ENCODE assay signal across 21 mouse cellular contexts in the genomic region with DNA sequence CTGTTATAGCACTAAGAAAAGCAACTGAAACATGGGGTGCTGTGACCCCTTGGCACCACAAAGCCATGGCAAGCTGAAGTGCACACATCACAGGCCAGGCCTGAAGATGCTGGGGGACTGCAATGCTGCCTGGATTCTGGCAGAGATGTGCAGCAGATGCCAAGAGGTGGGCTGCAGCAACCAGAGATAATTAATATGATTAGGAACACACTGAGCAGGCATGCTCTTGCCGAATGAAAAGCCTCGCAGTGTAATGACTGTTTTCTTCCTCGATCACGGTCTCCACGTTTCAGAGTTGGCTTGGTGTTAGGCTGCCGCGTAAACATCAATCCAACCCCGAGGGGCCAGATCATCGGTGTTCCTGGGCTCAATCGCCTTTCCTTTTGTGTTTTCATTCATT. TPM values are rescaled to one million over a fixed set of nuclear protein-coding genes. Genes with fewer than 3 reads are reported as not detected.
A peak's percentile ranks its signal among the peaks of the same experiment; 100 is the strongest.
DNase-seq lines count a peak whose midpoint lies in the region; ATAC-seq and TF ChIP-seq lines count a peak whose summit lies in the region.
"Had no signal": no experiment of that assay in that cellular context is flagged by ENCODE, and none has a peak within 500 bp of the region (broad histone marks: within the 10 kb centered on the region; RNA-seq: fewer than 3 reads in every experiment).

No protein-coding gene starts in this region.

- 81% methylated on average over 10 of the region's 10 CpGs for WGBS in midbrain, embryonic 12.5 days
- WGBS in midbrain, embryonic 11.5 days = 81% methylated on average over 10 of the region's 10 CpGs
- WGBS in hindbrain, embryonic 14.5 days = 50% methylated on average over 10 of the region's 10 CpGs
- WGBS in midbrain, postnatal 0 days = 32% methylated on average over 10 of the region's 10 CpGs

- no peak overlapping the region for H3K4me2 ChIP-seq in midbrain, embryonic 12.5 days (replicated peaks)
- H3K4me2 ChIP-seq in midbrain, embryonic 11.5 days = no peak overlapping the region
- H3K4me2 ChIP-seq in hindbrain, embryonic 14.5 days (replicated peaks) = no peak overlapping the region
- H3K4me2 ChIP-seq in midbrain, postnatal 0 days (ENCODE audit: low read depth, low read length, poor library complexity, severe bottlenecking) = no peak overlapping the region
- H3K4me2 ChIP-seq: heart, embryonic 15.5 days; liver, embryonic 15.5 days; neural tube, embryonic 12.5 days had no signal

- H3K27ac ChIP-seq in midbrain, embryonic 12.5 days (replicated peaks) = peak overlapping the region; percentile 27
- no peak overlapping the region for H3K27ac ChIP-seq in midbrain, embryonic 11.5 days (ENCODE audit: low read depth, low read length)
- peak overlapping the region; percentile 70 for H3K27ac ChIP-seq in hindbrain, embryonic 14.5 days
- no peak overlapping the region for H3K27ac ChIP-seq in midbrain, postnatal 0 days (ENCODE audit: low read depth, low read length)
- H3K27ac ChIP-seq: heart, embryonic 15.5 days; liver, embryonic 15.5 days; macrophage; neural tube, embryonic 12.5 days had no signal

- peak; percentile 25 to 33 for DNase-seq in cerebellum, postnatal 10 days
- DNase-seq in cerebellum, adult 9-11 months = no peak
- no peak for DNase-seq in midbrain, embryonic 11.5 days (ENCODE audit: low spot score, missing footprints)
- no peak for DNase-seq in hindbrain, embryonic 14.5 days (ENCODE audit: low spot score)
- peak; percentile 53 for DNase-seq in midbrain, postnatal 0 days (ENCODE audit: low spot score)
- no peak for DNase-seq in embryo, embryonic 9.5 days (ENCODE audit: extremely low spot score)
- no peak for DNase-seq in urinary bladder, postnatal 4 days (ENCODE audit: low spot score in 2 of 2)
- DNase-seq: adrenal gland, postnatal 14 days; cerebellum, adult 11 months; cerebellum, postnatal 25 days; gastrocnemius, postnatal 36 days; kidney, adult 11 months; layer of hippocampus, postnatal 36 days; spleen, adult 18-20 months; thymus, adult 18-20 months had no signal

- TF ChIP-seq CTCF in midbrain, postnatal 0 days (IDR thresholded peaks at IDR 0.05) = no peak

- H3K36me3 ChIP-seq in midbrain, embryonic 12.5 days = peaks cover 32% of the 10 kb centered on the region
- H3K36me3 ChIP-seq in midbrain, embryonic 11.5 days (ENCODE audit: control insufficient read depth, insufficient read depth, low read length) = peaks cover 4% of the 10 kb centered on the region; the same call in 1 of the 2 replicates
- peaks cover 16% of the 10 kb centered on the region; the same call in 1 of the 2 replicates for H3K36me3 ChIP-seq in hindbrain, embryonic 14.5 days (replicated peaks; ENCODE audit: control insufficient read depth, insufficient read depth)
- H3K36me3 ChIP-seq in midbrain, postnatal 0 days (ENCODE audit: insufficient read depth, low read length) = peaks cover 4% of the 10 kb centered on the region

- no peaks in the 10 kb centered on the region for H3K9me3 ChIP-seq in midbrain, embryonic 12.5 days
- no peaks in the 10 kb centered on the region for H3K9me3 ChIP-seq in midbrain, embryonic 11.5 days (ENCODE audit: control insufficient read depth, low read length)
- no peaks in the 10 kb centered on the region for H3K9me3 ChIP-seq in hindbrain, embryonic 14.5 days (ENCODE audit: control insufficient read depth, low read length)
- H3K9me3 ChIP-seq in midbrain, postnatal 0 days (ENCODE audit: low read length) = no peaks in the 10 kb centered on the region
- H3K9me3 ChIP-seq: heart, embryonic 15.5 days; liver, embryonic 15.5 days; neural tube, embryonic 12.5 days had no signal

- H3K4me3 ChIP-seq in midbrain, embryonic 12.5 days = no peak overlapping the region
- no peak overlapping the region for H3K4me3 ChIP-seq in midbrain, embryonic 11.5 days (ENCODE audit: low read depth, low read length)
- H3K4me3 ChIP-seq in hindbrain, embryonic 14.5 days (replicated peaks; ENCODE audit: low read length) = no peak overlapping the region
- H3K4me3 ChIP-seq in midbrain, postnatal 0 days (ENCODE audit: low read depth, low read length) = no peak overlapping the region
- H3K4me3 ChIP-seq: heart, embryonic 15.5 days; liver, embryonic 15.5 days; neural tube, embryonic 12.5 days had no signal

- ATAC-seq in midbrain, embryonic 12.5 days (ENCODE audit: low FRiP score, low read depth) = no peak
- ATAC-seq in midbrain, embryonic 11.5 days (ENCODE audit: low FRiP score) = no peak
- ATAC-seq in hindbrain, embryonic 14.5 days (ENCODE audit: low FRiP score) = peak; percentile 53; the same call in 1 of the 2 replicates
- no peak for ATAC-seq in midbrain, postnatal 0 days (ENCODE audit: low FRiP score)
- ATAC-seq: activated CD4-positive, CD25-positive, alpha-beta regulatory T cell, adult 4 months had no signal

- no peaks in the 10 kb centered on the region for H3K27me3 ChIP-seq in midbrain, embryonic 12.5 days
- H3K27me3 ChIP-seq in midbrain, embryonic 11.5 days (ENCODE audit: control insufficient read depth, insufficient read depth, low read length) = no peaks in the 10 kb centered on the region
- no peaks in the 10 kb centered on the region for H3K27me3 ChIP-seq in hindbrain, embryonic 14.5 days (ENCODE audit: control insufficient read depth, insufficient read depth, low read length)
- H3K27me3 ChIP-seq in midbrain, postnatal 0 days (ENCODE audit: insufficient read depth, low read length) = no peaks in the 10 kb centered on the region
- H3K27me3 ChIP-seq: heart, embryonic 15.5 days; liver, embryonic 15.5 days; neural tube, embryonic 12.5 days had no signal

- no peak overlapping the region for H3K9ac ChIP-seq in midbrain, embryonic 12.5 days (replicated peaks)
- H3K9ac ChIP-seq in midbrain, embryonic 11.5 days (ENCODE audit: low read length) = no peak overlapping the region
- no peak overlapping the region for H3K9ac ChIP-seq in hindbrain, embryonic 14.5 days
- no peak overlapping the region for H3K9ac ChIP-seq in midbrain, postnatal 0 days (replicated peaks; ENCODE audit: low read length, poor library complexity, severe bottlenecking)
- H3K9ac ChIP-seq: heart, embryonic 15.5 days; liver, embryonic 15.5 days; neural tube, embryonic 12.5 days had no signal

- peaks cover 11% of the 10 kb centered on the region for H3K4me1 ChIP-seq in midbrain, embryonic 12.5 days
- H3K4me1 ChIP-seq in midbrain, embryonic 11.5 days (ENCODE audit: control insufficient read depth, insufficient read depth, low read length) = no peaks in the 10 kb centered on the region; the same call in 1 of the 2 replicates
- peaks cover 17% of the 10 kb centered on the region for H3K4me1 ChIP-seq in hindbrain, embryonic 14.5 days (replicated peaks; ENCODE audit: control insufficient read depth, insufficient read depth, low read length)
- H3K4me1 ChIP-seq in midbrain, postnatal 0 days (ENCODE audit: insufficient read depth, low read length) = no peaks in the 10 kb centered on the region; the same call in 1 of the 2 replicates

RNA-seq across cellular contexts. Expression of a gene that starts 48.3 kb away (rescaled TPM):
- 107 and 110 TPM in 2 replicates for polyA plus RNA-seq in midbrain, embryonic 12.5 days (2016; fragmentation: Nextera tagmentation; extraction: Ambion mirVana)
- 124 and 126 TPM in 2 replicates for polyA plus RNA-seq in midbrain, embryonic 11.5 days (2014; fragmentation: Nextera tagmentation; extraction: Ambion mirVana)
- 48.0 and 51.1 TPM in 2 replicates for polyA plus RNA-seq in hindbrain, embryonic 14.5 days (2014; fragmentation: Nextera tagmentation; extraction: Ambion mirVana)
- total RNA-seq in midbrain, postnatal 0 days (2014; rRNA removed) = 35.9 and 47.6 TPM in 2 replicates
- polyA plus RNA-seq in midbrain, postnatal 0 days (2015; fragmentation: Nextera tagmentation; extraction: Ambion mirVana) = 43.8 TPM in 2 replicates

RNA-seq across cellular contexts. Expression of a gene that starts 48.4 kb away (rescaled TPM):
- polyA plus RNA-seq in midbrain, embryonic 12.5 days (2016; fragmentation: Nextera tagmentation; extraction: Ambion mirVana) = 16.3 and 16.6 TPM in 2 replicates
- 11.6 and 13.1 TPM in 2 replicates for polyA plus RNA-seq in midbrain, embryonic 11.5 days (2014; fragmentation: Nextera tagmentation; extraction: Ambion mirVana)
- polyA plus RNA-seq in hindbrain, embryonic 14.5 days (2014; fragmentation: Nextera tagmentation; extraction: Ambion mirVana) = 12.0 and 13.2 TPM in 2 replicates
- total RNA-seq in midbrain, postnatal 0 days (2014; rRNA removed) = 11.0 and 16.7 TPM in 2 replicates
- polyA plus RNA-seq in midbrain, postnatal 0 days (2015; fragmentation: Nextera tagmentation; extraction: Ambion mirVana) = 15.2 and 16.8 TPM in 2 replicates

Comparison
In these comparisons a context has a peak if more than half of its experiments do, and no peak if none do; other contexts are left out.
1. DNase-seq: peak in cerebellum, postnatal 10 days (2 of 2) and midbrain, postnatal 0 days (single experiment); none in cerebellum, adult 9-11 months (single experiment), midbrain, embryonic 11.5 days (single experiment), hindbrain, embryonic 14.5 days (single experiment), embryo, embryonic 9.5 days (single experiment) and urinary bladder, postnatal 4 days (0 of 2).
2. H3K27ac ChIP-seq: peak in midbrain, embryonic 12.5 days (single experiment) and hindbrain, embryonic 14.5 days (single experiment); none in midbrain, embryonic 11.5 days (single experiment) and midbrain, postnatal 0 days (single experiment).